Mouse (Mus musculus) adrenal gland, postnatal 25 days (tissue): Measurements from ENCODE around the gene Fam120a. TPM values are rescaled to one million over a fixed set of nuclear protein-coding genes. Genes with fewer than 3 reads are reported as not detected.

Source experiments
- DNase-seq: peaks from one replicate; pipeline ENCODE4 v3.0.0; 2021; ENCODE audit warnings: mixed read lengths
- total RNA-seq: library from RNA; stranded (reverse); gene quantifications from 2 replicates; pipeline ENCODE4 v1.2.3, GENCODE M21; 2021

Fam120a gene
- total RNA-seq, 1 experiment from 2014 or later, result 189 TPM

GRCm38 (mm10) chr13:48913141-48913540 lies 54.7 kb downstream of the Fam120a start:
- no peak for DNase-seq

DNA sequence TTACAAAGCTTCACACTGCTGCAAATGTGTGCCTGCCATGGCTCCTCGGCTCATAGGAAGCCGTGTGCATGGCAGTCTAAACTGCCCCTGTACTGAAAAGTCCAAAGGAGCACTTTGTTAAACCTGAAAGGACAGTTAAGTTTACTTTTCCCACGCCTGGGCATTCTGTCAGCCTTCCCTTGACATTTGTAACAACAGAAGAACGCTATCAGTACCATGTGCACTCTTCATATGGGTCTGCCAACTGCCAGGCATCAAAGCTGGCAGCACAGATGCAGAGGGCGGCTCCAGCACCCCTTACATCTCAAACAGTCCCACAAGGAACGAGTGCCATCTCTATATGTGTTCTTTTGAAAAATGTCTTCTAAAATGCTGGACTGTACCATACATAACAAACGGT lies 56.4 kb downstream of the Fam120a start:
- no peak for DNase-seq

DNA sequence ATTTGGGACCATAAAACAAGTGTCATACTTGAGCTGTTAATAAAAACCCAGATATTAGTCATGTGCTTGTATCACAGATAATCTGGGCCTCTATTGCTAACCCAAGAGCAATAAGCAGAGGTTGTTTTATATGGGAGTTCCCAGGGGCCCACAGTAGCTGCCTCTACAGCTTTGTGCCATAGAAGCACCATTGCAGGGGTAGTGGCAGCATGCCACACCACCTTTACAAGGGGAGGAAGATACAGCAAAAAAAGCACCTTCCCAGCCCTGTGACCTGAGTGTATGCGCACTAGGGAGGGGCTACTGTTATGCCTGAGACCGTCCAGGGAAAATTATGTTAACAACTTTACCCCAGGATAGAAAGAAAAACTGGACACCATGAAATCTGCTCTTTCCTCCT lies 62.4 kb downstream of the Fam120a start:
- DNase-seq, result no peak

- no peak for DNase-seq
These were observed 72.4 kb downstream of the Fam120a start for GRCm38 (mm10) chr13:48895376-48895775.

GRCm38 (mm10) chr13:48890260-48890960 lies 77.4 kb downstream of the Fam120a start:
- DNase-seq, result no peak

DNA sequence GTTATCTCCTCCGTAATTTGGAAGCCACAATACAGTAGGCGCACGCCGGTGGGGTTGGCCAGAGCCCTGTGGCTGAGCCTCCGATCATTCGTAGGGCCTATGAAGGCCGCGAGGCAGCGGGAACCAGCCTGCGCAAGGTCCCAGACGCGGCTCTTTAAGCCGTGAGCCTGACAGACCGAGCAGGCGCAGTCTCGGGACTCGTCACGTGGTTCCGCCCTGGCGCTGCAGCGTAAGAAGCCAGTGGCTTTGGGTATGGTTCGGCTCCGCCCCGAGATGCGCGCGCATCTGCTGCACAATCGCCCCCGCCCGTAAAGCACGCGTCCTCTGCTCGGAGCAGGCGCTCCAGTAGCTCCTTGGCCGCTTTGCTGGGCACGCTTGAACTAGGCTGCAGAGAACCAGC lies 89.3 kb downstream of the Fam120a start:
- DNase-seq, result peak; percentile 99

- no peak for DNase-seq
These were observed 90.0 kb downstream of the Fam120a start for GRCm38 (mm10) chr13:48877805-48878204.

DNA sequence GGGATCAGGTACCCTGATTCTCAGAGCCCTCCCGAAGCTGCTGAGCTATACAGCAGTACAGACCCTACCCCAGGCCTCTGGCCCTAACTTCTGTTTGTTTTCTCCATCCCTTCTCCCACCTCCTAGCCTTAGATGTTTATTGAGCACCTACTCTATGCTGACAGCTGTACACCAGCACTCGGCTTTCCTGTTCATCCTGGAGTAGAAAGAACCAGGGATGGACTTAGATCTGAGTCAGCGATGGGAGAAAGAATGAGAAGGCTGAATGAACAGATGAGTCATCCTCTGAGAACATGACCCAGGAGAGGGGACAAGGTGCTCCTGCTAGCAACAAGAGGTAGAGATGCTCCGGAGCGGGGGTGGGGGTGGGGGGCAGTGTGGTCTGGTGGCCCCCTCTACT lies 95.1 kb downstream of the Fam120a start:
- DNase-seq, result no peak

DNA sequence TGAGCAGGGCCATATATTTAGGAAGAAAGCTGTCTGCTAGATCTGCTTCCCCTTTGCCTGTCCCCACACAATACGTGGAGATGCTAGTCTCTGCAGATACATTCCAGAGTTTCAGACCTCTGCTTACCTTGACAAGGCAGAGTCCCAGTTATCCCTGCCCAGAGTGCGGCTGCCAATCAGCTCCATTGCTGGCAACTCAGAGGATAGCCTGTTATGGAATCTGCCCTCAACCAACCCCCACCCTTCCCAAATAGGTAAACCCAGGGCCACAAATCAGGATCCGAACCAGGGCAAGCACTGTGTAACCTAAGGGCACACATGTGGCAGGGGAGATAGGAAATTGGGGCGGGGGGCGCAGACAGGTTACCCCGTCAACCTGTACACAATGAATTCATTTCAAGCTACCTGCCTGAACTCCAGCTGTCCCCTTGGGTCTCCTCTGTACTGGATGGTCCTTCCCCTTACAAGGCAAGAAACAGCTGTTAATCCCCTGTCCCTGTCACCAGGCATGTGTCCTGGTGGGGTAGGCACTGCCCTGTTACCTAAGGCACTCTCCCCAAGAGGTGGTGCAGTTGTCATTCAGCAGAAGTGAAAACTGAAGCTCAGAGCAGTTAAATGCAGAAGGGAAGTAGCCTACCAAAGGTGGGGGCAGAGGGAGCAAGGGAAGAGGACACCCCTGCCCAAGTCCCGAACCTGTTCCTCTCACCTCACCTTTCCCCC lies 95.8 kb downstream of the Fam120a start:
- no peak for DNase-seq

- DNase-seq, result peak; percentile 54
These were observed 96.8 kb downstream of the Fam120a start, which contains the start of gene Phf2 for GRCm38 (mm10) chr13:48870771-48871731. Phf2 (minus strand) TSS chr13:48871119.

GRCm38 (mm10) chr13:48869950-48870770 lies 97.7 kb downstream of the Fam120a start:
- peak; percentile 53 for DNase-seq

DNA sequence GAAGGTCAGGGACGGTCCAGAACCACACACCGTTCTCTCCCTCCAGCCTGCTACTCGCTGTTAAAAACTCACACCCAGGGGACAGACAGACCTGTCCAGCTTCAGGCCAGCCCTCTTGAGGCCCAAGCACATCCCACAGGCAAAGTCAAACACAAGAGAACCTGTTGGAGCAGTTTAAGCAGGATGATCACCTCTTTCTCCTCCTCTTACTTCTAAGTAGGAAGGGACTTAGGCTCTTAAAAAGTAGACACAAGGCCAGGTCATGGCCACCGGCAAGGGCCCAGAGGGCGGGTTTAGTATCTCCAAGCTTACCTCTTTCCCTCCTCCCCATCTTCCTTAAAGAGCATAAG lies 98.2 kb downstream of the Fam120a start:
- DNase-seq, result no peak

GRCm38 (mm10) chr13:48869088-48869487 lies 98.7 kb downstream of the Fam120a start:
- DNase-seq, result no peak

DNA sequence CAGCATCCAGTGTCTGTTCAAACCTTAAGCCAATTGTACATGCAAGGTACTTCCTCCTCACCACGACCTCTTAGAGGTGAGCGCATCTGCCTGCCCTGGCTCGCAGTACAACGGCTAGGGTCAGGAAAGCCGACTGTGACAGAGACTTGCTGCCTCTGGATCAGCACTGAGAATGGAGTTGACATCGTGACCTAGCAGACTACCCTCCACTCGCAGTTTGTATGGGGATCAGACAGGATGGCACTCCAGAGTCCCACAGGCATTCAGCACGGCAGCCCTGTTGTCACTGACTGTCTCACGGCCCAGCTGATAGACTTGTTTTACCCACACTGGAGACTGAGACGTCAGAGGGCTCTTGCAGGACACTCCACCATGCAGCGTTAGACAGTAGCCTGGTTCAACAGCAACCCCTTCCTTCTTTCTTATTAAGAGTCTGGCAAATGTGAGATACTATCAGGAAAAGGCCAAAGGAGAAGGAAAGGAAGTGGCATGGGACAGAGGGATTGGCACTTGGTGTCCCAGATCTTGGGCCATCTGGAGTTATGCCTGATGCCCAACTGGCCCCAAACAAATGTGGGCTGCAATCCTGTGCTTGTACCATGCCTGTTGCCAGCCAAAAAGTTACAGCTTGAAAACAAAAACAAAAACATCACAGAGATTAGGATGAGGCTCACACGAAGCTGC lies 103.0 kb downstream of the Fam120a start:
- no peak for DNase-seq

GRCm38 (mm10) chr13:48863556-48863955 lies 104.3 kb downstream of the Fam120a start:
- no peak for DNase-seq

GRCm38 (mm10) chr13:48861913-48862312 lies 105.9 kb downstream of the Fam120a start:
- no peak for DNase-seq

GRCm38 (mm10) chr13:48858779-48859178 lies 109.0 kb downstream of the Fam120a start:
- DNase-seq, result no peak

DNA sequence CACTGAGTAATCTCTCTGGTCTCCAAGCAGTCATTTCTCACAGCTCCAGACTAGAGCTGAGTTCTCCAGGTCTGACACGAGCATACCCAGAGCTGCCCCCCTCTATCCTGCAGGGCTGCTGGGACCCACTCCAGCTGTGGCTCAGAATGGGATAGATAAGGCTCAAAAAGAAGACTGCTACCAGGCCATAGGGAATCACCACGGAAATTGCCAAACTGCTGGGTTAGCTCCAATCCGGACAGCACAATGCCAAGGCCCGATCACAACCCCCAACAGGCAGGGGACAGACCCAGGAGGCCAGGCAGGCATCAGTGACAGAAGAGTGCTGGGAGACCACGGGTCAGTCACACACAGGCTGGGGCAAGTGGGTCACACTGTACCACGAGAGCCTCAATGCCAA lies 109.8 kb downstream of the Fam120a start:
- peak; percentile 26 for DNase-seq

- no peak for DNase-seq
These were observed 110.4 kb downstream of the Fam120a start for GRCm38 (mm10) chr13:48857246-48857932.

GRCm38 (mm10) chr13:48853947-48854346 lies 113.9 kb downstream of the Fam120a start:
- no peak for DNase-seq

- no peak for DNase-seq
These were observed 114.3 kb downstream of the Fam120a start for GRCm38 (mm10) chr13:48853475-48853874.
